Mouse (Mus musculus) layer of hippocampus, adult 8-10 months (tissue): Measurements from ENCODE around the gene A2ml1. TPM values are rescaled to one million over a fixed set of nuclear protein-coding genes. Genes with fewer than 3 reads are reported as not detected.

Source experiments
- DNase-seq, 2 experiments: peaks; one replicate each; pipeline ENCODE4 v3.0.0; 2022; ENCODE audit warnings: low spot score in 2 of 2
- total RNA-seq, 4 experiments: library from RNA; stranded (reverse); gene quantifications; 2 replicates each; pipeline ENCODE4 v1.2.4; 2022

A2ml1 gene
- total RNA-seq, 4 experiments from 2014 or later = 7.2 to 13.6 (median 10.1) TPM

DNA sequence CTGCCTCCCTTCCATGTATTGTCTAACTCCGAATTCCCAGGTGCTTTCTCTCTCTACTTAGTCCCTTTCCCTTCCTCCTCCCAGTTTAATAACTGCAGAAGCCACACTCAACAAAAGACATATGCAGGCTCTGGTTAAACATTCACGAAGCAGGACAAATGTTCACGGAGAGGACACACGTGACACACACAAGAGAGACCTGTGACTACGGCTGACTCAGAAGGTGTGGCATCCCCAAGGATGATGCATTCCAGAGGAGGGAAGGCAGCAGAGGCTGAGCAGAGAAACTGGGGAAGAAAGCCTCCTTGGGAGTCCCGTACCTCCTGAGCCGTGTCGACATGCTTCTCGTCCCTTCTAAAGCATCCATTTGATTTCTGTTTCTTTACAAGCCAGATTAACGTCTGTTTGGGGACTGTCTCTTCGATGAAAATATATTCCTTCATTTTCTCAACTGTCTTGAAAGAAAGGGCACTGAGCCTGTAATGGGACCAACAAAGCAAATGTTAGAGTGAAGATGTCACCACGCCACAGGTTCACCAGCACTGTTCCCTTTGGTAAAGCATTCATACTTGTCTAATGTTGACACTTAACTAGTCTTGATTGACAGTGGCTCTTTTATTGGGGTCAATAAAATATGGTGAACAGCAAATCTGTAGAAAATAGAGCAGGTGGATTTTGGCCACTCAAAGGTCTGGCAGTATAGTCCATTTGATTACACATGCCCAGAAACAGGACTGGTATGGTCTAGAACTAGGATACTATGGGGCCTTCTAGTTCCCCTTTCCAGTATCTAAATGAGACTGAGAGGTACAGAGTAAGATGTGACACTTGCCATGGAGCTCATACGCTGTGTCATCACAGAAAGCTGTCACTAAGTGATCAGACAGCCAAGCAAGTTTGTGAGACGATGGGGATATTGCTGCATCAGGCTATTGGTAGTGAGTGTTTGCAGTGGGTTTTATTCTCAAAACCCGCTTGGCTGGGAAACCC, 31.6 kb downstream of the A2ml1 start:
- DNase-seq = no peak

DNA sequence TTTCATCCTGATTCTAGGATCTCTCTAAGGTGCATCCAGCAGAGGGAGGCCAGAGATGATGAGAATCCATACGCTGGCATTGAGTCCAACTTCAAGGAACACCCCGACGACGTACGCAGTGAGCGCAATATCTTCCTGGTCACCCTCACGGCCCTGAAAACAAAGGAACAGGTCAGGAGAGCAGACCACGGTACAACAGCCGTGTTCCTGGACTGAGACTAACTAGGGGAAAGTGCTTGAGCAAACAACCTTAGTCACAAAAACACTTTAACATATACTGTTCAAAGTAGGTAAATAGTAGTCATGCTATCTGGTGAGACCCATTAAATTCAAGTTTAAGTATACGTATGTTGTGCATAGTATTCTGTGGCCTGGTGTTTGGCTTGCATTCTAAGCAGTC, 32.9 kb downstream of the A2ml1 start:
- DNase-seq = no peak

DNA sequence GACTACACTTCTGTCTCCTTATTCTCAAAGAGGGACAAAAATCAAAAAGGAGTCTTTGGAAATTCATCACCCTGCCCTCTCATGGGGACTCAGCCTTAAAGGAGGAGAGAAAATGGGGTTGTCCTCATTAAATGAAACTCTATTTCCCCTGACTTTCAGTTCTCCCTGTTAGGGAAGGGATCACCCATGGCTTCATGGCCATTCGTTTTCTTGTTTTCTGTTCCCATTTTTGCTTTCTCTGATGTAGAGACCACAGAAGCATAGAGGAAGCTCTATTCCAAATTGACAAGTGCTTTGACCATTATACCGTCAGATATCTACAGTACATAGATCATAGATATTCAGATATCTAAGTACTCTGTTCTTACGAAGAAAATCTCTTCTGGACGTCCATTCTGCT, 36.0 kb downstream of the A2ml1 start:
- no peak for DNase-seq

DNA sequence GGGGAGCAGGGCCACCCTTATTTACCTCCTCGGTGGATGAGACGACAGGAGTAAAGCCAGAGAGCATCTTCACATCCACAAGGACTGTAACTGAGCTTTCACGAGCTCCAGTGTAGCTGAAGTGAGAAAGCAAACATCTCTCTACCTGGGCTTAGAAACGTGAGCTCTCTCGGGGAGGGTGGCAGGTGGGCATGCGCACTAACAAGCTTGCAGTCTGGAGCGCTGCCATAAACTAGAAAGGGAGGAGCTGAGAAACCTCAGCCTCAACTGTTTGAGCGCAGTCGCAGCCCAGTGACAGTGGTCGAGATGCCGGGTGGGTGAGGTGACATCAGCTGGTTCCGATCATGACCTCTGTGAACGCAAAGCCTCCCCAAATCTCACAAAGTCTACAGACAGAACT, 38.2 kb downstream of the A2ml1 start:
- peak; percentile 9 to 31 for DNase-seq

DNA sequence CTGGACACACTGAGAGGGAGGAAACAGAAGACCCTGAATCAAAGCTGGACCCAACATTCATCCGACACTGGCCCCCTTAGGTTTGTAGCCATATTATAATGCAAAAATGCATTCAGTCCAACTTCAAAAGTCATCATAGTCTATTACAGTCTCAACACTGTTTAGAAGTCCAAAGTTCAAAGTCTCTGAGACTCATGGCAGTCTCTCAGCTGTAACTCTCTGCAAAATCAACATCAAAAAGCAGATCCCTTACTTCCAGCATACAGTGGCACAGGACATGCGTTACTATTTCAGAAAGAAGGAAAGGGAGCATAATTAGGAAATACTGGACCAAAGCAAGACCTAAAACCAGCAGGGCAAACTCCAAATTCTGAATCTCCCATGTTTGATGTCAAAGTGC, 46.2 kb downstream of the A2ml1 start:
- no peak for DNase-seq

DNA sequence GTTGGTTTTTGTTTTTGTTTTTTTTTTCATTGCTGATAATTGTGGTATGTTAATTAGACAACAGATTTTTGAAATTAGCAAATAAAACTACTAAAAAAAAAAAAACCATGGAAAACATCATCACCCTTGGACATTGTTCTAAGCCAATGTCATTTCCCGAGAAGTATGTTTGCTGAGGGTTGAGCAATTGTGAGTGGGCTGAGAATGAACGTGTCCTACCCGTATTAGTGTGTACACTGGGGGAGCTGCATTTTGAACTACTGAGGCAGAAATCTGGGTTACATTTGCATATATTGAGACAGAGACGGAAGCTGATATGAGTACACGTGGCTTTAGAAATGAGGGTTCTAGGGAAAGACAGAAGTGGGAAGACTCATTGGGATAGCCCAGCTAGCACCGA, 48.1 kb downstream of the A2ml1 start:
- DNase-seq = no peak

DNA sequence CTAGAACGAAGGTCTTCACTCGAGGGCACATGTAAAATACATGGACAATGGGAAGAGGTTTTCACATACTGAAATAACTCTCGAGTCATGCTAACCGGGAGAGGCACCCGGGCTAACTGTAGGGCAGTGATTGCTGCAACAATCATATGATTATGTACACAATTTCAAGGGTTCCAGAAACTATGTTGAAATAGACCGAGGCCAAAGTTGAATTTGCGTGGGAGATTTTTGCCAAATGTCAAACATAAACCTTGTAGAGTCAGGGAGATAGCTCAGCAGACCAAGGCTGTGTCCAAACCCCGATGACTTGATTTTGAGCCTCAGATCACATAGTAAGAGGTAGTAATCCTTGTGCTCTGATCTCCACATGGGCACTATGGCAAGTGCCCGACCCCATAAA, 48.7 kb downstream of the A2ml1 start:
- no peak for DNase-seq

DNA sequence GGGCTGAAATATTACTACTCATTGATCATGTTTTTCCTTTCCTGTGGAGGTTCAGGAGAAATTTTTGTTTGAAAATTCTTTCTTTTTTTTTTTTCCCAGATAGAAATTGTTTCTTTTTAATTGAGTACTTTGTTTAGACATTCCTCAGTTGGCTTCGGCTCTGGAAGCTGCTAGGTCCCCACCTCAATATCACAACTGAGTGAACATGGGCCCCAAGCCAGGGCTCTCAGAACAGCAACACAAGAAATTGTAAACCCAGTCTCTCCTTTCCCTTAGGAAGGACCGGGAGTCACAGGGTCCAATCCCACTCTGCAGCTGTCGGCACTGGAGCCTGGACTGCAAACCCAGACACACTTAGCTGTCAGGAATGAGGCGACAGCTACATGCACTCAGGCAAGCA, 52.9 kb downstream of the A2ml1 start:
- no peak for DNase-seq

DNA sequence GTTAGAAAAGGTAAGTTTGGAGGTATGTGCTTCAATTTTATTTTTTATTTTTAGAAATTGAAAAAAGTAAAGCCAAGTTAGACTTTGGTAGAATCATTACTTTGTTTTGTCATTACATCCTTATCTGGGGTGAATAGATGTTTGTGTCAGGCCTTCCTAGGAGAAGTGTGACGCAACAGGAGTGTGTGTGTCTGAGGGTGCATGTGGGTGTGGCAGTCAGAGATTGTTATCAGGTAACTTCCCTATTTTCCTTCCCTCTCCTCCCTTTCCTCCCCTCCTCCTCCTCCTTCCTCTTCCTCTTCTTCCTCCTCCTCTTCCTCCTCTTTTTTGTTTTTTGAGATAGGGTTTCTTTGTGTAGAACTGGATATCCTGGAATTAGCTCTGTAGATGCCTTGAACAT, 54.3 kb downstream of the A2ml1 start:
- DNase-seq = no peak

DNA sequence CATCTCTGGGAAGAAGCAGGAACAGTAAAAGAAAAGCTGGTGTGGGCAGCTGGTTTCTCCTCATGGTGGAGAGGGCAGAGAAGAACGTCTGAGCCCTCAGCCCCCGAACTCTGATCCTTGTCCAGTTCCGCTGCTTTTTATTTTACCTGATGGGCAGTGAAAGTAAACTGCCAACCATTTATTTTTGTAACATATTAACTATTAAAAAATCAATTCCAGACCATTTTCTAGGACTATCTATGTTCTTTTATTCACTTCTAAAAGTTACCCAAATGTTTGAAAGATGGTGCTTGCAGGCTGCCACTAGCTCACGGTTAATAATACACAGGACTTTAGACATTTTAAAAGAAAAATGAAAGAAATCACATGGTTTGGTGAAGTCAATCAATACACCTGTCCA, 54.8 kb downstream of the A2ml1 start, which contains the start of gene Pzp:
Gene Pzp (minus strand): TSS at position 120 of the 400 bp plus-strand sequence.
- no peak for DNase-seq

DNA sequence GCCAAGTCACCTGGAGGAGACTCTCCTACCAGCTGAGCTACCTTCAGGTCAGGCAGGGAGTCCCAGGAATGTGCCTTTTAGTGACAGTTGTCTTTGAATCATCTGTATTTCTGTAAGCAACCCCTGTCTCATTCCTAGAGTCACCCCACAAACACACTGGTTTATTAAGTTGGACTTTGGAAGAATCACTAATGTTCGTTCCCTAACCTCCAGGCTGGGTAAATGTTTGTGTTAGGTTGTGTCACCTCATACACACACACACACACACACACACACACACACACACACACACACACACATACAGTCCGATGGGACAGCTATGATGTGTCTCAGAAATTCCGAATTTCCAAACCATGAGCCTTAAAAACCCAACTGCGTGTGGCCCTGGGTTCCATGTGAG, 55.6 kb downstream of the A2ml1 start:
- no peak for DNase-seq

DNA sequence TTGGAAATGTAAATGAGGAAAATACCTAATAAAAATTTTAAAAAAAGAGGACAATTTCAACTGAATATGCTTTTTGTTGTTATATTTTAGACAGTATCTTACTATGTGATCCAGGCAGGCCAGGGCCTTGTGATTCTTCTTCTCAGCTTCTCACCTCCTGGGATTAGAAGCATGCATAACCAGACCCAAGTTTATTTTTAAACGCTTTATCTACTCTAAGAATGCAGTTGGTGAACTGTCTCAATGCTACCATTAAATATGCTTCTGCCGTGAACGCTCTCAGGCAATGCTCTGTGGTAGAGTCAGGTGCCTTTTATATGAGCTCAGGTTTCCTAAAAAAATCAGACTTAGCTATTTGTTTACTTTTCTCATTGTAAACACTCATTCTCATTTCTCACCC, 58.0 kb downstream of the A2ml1 start:
- no peak for DNase-seq

DNA sequence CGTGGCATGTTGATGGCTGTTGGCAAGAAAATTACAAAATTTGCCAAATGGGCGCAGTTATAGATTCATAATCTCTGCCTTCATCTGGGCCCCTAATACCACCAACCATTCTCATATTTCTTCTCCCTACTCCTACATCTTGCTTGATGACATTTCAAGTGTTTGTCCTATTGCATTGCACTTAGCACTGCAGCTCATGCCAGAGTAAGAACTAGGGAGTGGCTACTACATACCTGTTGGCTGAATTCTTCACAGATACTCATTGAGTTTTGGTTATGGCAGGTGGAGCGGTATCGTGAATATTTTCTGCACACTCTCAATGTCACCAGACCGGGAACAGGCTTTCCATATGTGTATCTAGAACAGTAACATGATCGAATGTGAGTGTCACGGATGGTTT, 62.2 kb downstream of the A2ml1 start:
- DNase-seq = no peak

DNA sequence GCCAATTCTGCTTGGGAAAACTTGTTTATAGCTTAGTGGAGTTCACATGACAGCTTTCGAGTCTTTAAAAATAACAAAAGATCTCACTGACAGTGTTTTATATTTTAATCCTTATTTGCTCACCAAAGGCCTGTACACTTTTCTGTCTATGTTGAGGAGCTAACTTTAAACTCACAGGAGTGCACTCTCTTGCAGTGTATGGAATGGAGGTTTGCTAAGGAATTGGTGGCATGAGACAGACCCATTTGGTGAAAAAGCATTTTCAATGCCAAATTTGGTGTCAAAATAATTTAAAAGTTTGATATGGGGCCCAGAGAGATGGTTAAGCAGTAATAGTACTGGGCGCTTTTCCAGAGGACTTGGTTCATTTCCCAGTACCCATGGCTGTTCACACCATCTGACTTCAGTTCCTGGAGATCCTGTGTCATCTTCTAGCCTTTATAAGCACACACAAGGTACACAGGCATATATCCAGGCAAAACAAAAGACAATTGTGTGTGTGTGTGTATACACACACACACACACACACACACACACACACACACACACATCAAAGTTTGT, 75.7 kb downstream of the A2ml1 start:
- peak; percentile 22 to 53 for DNase-seq

DNA sequence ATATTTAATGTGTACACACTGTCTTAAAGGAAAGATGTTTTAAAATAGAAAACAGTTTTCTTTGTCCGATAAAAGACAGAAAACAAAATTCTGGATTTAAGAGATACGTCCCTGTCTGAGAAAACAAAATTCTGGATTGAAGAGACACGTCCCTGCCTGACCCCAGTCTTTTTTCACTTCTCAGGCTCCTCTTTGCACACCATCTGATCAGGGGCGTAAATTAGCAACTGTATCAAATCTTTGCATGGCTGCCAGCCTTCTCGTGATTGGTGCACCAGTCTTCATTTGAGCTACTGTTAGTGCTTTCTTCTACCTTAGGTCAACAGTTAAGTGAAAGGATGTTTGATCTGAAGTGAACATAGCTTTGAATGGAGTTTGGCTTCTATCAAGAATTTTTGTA, 76.7 kb downstream of the A2ml1 start:
- no peak for DNase-seq

DNA sequence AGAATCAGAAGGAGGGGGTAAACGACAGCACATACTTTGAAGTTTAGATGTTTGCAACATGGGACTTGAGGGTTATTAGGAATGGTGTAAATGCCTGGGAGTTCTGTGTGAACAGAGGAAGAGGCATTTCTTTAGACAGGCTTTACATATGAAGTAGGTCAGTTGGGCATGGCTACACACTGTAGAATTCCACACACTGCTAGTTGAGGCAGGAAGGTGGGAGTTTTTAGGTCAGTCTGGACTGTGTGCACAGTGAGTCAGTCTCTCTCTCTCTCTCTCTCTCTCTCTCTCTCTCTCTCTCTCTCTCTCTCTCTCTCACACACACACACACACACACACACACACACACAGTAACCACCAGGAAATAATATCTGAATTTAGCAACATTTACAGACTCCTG, 86.1 kb downstream of the A2ml1 start:
- DNase-seq = no peak

DNA sequence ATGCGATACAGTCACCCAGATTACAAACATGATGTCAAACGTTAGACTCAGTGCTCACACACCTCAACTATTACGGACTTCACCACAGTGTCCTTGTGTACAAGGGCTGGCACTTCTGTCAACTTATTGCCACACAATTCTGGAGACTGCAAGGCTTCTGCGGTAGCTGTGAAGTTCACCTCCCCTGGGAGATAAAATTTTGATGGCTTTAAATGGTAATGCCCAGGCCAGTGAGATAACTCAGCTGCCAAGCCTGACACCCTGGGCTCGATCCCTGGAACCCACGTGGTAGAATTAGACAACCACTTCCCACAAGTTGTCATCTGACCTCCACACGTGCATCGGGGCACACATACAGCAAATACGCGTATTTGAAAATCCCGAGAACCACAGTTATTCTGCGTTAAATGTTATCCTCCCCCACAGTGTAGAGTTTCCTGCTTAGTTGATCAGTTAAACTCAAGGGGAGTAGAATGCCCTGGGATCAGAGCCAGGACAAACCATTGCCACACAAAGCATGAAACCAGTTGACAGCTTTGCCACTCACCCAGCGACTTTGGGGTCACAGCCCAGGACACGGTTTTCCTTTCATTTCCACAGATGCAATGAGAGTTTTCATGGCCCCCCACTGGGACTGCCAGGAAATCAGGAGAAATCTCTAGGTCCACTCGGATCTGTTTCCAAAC, 86.6 kb downstream of the A2ml1 start:
- DNase-seq = no peak

DNA sequence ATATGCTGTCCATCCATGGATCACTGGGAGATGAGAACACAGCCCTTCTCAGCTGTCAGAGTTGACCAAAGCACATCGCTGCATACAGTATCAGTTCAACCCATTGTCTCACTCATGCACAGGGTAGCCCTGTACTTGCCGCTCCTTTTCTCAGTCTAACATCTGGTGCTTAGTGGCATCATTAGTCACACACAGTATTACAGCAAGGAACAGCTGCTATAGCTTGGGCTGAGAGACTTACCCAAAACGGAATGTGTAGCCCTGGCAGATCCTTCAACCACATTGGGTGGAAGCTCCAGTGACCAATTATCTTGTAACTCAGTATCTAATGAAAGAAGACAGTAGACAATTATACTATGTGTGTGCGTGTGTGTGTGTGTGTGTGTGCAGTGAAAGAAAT, 89.5 kb downstream of the A2ml1 start:
- DNase-seq = no peak

DNA sequence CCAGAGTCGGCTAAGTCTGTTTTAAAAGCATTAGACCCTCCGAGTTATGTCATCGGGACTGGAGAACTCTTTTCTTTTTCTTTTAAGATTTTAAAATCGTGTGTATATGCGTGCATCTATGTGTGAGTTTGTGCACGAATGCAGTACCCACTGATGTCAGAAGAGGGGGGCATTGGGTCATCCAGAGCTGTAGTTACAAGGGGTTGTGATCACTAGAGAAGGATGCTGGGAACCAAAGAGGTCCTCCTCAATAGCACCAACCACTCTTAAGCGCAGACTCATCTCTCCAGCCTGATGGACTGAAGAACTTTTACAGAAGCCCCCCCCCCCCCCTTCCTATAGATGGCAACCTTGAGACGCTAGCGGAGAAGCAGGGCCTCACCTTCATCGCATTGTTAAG, 91.3 kb downstream of the A2ml1 start:
- DNase-seq = no peak
